10 mouse cellular contexts compared by ENCODE assay signal in genomic region chr5:113491552-113491951, GRCm38 (mm10). TPM values are rescaled to one million over a fixed set of nuclear protein-coding genes. Genes with fewer than 3 reads are reported as not detected.
DNase-seq lines count a peak whose midpoint lies in the region; ATAC-seq lines count a peak whose summit lies in the region.
"Had no signal": no experiment of that assay in that cellular context is flagged by ENCODE, and none has a peak within 500 bp of the region (broad histone marks: within the 10 kb centered on the region; RNA-seq: fewer than 3 reads in every experiment).

No protein-coding gene starts in this region.

- 62% methylated on average over 4 of the region's 4 CpGs for WGBS in kidney, embryonic 16.5 days
- WGBS in embryonic facial prominence, embryonic 14.5 days: 62% methylated on average over 4 of the region's 4 CpGs
- WGBS in intestine, embryonic 14.5 days: 72% methylated on average over 4 of the region's 4 CpGs
- 74% methylated on average over 4 of the region's 4 CpGs for WGBS in neural tube, embryonic 15.5 days

- H3K4me2 ChIP-seq in kidney, embryonic 16.5 days (replicated peaks; ENCODE audit: low read depth, low read length): peak overlapping the region; percentile 84
- peak overlapping the region; percentile 84 for H3K4me2 ChIP-seq in embryonic facial prominence, embryonic 14.5 days (ENCODE audit: low read depth, low read length)
- H3K4me2 ChIP-seq in intestine, embryonic 14.5 days (ENCODE audit: low read length): peak overlapping the region; percentile 74
- peak overlapping the region; percentile 78 for H3K4me2 ChIP-seq in neural tube, embryonic 15.5 days

- DNase-seq in kidney, adult 18-20 months: no peak
- no peak for DNase-seq in embryonic facial prominence, embryonic 14.5 days (ENCODE audit: low spot score)
- no peak for DNase-seq in intestine, embryonic 14.5 days (ENCODE audit: low spot score)
- no peak for DNase-seq in thymus, postnatal 10 days (ENCODE audit: low spot score in 2 of 2)
- no peak for DNase-seq in kidney, postnatal 36 days
- no peak for DNase-seq in MN1 (ENCODE audit: low spot score)
- DNase-seq: gastrocnemius, postnatal 14 days had no signal

- H3K36me3 ChIP-seq in kidney, embryonic 16.5 days (ENCODE audit: insufficient read depth, low read length): no peaks in the 10 kb centered on the region
- H3K36me3 ChIP-seq in embryonic facial prominence, embryonic 14.5 days (ENCODE audit: control insufficient read depth, insufficient read depth, low read length): no peaks in the 10 kb centered on the region
- no peaks in the 10 kb centered on the region for H3K36me3 ChIP-seq in intestine, embryonic 14.5 days (ENCODE audit: control insufficient read depth, insufficient read depth, low read length)
- H3K36me3 ChIP-seq in neural tube, embryonic 15.5 days: no peaks in the 10 kb centered on the region

- H3K27ac ChIP-seq in kidney, embryonic 16.5 days (ENCODE audit: low read length): no peak overlapping the region
- no peak overlapping the region for H3K27ac ChIP-seq in embryonic facial prominence, embryonic 14.5 days (replicated peaks; ENCODE audit: low read depth, low read length)
- H3K27ac ChIP-seq in intestine, embryonic 14.5 days (ENCODE audit: low read depth): no peak overlapping the region
- H3K27ac ChIP-seq in neural tube, embryonic 15.5 days (replicated peaks): peak overlapping the region; percentile 73
- H3K27ac ChIP-seq: liver, embryonic 14.5 days had no signal

- peak overlapping the region; percentile 71; the same call in 1 of the 2 replicates for H3K9ac ChIP-seq in kidney, embryonic 16.5 days (replicated peaks; ENCODE audit: low read length)
- peak overlapping the region; percentile 76 for H3K9ac ChIP-seq in embryonic facial prominence, embryonic 14.5 days (ENCODE audit: low read depth, low read length)
- no peak overlapping the region for H3K9ac ChIP-seq in intestine, embryonic 14.5 days (ENCODE audit: low read length)
- peak overlapping the region; percentile 67 for H3K9ac ChIP-seq in neural tube, embryonic 15.5 days (replicated peaks)
- H3K9ac ChIP-seq: liver, embryonic 14.5 days had no signal

- no peak for ATAC-seq in kidney, embryonic 16.5 days (ENCODE audit: low FRiP score, low TSS enrichment)
- ATAC-seq in embryonic facial prominence, embryonic 14.5 days (ENCODE audit: low read depth): no peak
- ATAC-seq in intestine, embryonic 14.5 days (replicated peaks; ENCODE audit: low FRiP score, low TSS enrichment, low read depth): no peak
- ATAC-seq in neural tube, embryonic 15.5 days (ENCODE audit: low FRiP score): no peak

- peak overlapping the region; percentile 55; the same call in 1 of the 2 replicates for H3K4me3 ChIP-seq in kidney, embryonic 16.5 days (ENCODE audit: low read length)
- H3K4me3 ChIP-seq in embryonic facial prominence, embryonic 14.5 days (ENCODE audit: low read depth, low read length): peak overlapping the region; percentile 60
- H3K4me3 ChIP-seq in intestine, embryonic 14.5 days (ENCODE audit: low read depth, low read length): peak overlapping the region; percentile 51
- peak overlapping the region; percentile 56 for H3K4me3 ChIP-seq in neural tube, embryonic 15.5 days (replicated peaks)

- peaks cover 16% of the 10 kb centered on the region for H3K27me3 ChIP-seq in kidney, embryonic 16.5 days (ENCODE audit: insufficient read depth, low read length)
- peaks cover 6% of the 10 kb centered on the region; the same call in 1 of the 2 replicates for H3K27me3 ChIP-seq in embryonic facial prominence, embryonic 14.5 days (replicated peaks; ENCODE audit: control insufficient read depth, insufficient read depth, low read length)
- H3K27me3 ChIP-seq in intestine, embryonic 14.5 days (replicated peaks; ENCODE audit: control insufficient read depth, insufficient read depth, low read length): peaks cover 20% of the 10 kb centered on the region
- H3K27me3 ChIP-seq in neural tube, embryonic 15.5 days (replicated peaks): no peaks in the 10 kb centered on the region

- H3K9me3 ChIP-seq in kidney, embryonic 16.5 days (ENCODE audit: low read length): no peaks in the 10 kb centered on the region
- no peaks in the 10 kb centered on the region for H3K9me3 ChIP-seq in embryonic facial prominence, embryonic 14.5 days (ENCODE audit: control insufficient read depth, low read length)
- H3K9me3 ChIP-seq in intestine, embryonic 14.5 days (ENCODE audit: control insufficient read depth, low read length): no peaks in the 10 kb centered on the region
- H3K9me3 ChIP-seq in neural tube, embryonic 15.5 days (replicated peaks): no peaks in the 10 kb centered on the region

- H3K4me1 ChIP-seq in kidney, embryonic 16.5 days (ENCODE audit: insufficient read depth, low read length): peaks cover 7% of the 10 kb centered on the region; the same call in 1 of the 2 replicates
- H3K4me1 ChIP-seq in embryonic facial prominence, embryonic 14.5 days (ENCODE audit: control insufficient read depth, insufficient read depth, low read length): peaks cover 16% of the 10 kb centered on the region; the same call in 1 of the 2 replicates
- peaks cover 6% of the 10 kb centered on the region; the same call in 1 of the 2 replicates for H3K4me1 ChIP-seq in intestine, embryonic 14.5 days (replicated peaks; ENCODE audit: control insufficient read depth, insufficient read depth, low read length)
- peaks cover 45% of the 10 kb centered on the region for H3K4me1 ChIP-seq in neural tube, embryonic 15.5 days

RNA-seq across cellular contexts. Expression of gene Wscd2, which starts 1.4 kb away (rescaled TPM):
- 3.0 and 3.2 TPM in 2 replicates for polyA plus RNA-seq in kidney, embryonic 16.5 days (2015; fragmentation: Nextera tagmentation; extraction: Ambion mirVana)
- polyA plus RNA-seq in embryonic facial prominence, embryonic 14.5 days (2014; fragmentation: Nextera tagmentation; extraction: Ambion mirVana): 6.4 and 8.7 TPM in 2 replicates
- 6.0 and 6.6 TPM in 2 replicates for polyA plus RNA-seq in intestine, embryonic 14.5 days (2014; fragmentation: Nextera tagmentation; extraction: Ambion mirVana)
- 18.2 and 22.6 TPM in 2 replicates for polyA plus RNA-seq in neural tube, embryonic 15.5 days (2015; fragmentation: Nextera tagmentation; extraction: Ambion mirVana)
